8 mouse cellular contexts compared by ENCODE assay signal in genomic region chr13:51844661-51845060, GRCm38 (mm10). TPM values are rescaled to one million over a fixed set of nuclear protein-coding genes. Genes with fewer than 3 reads are reported as not detected.
A peak's percentile ranks its signal among the peaks of the same experiment; 100 is the strongest.
DNase-seq lines count a peak whose midpoint lies in the region; ATAC-seq and TF ChIP-seq lines count a peak whose summit lies in the region.

No protein-coding gene starts in this region.

- peak overlapping the region; percentile 40; the same call in 1 of the 2 replicates for H3K27ac ChIP-seq in MEL (ENCODE audit: control insufficient read depth, low read depth, low read length)
- no peak overlapping the region for H3K27ac ChIP-seq in small intestine, adult 2 months (ENCODE audit: insufficient read depth, low read depth, low read length)

- peak overlapping the region; percentile 68 for H3K9ac ChIP-seq in MEL (ENCODE audit: control insufficient read depth, low read depth, low read length, poor library complexity, severe bottlenecking)

- no peak for TF ChIP-seq EP300 in MEL (IDR thresholded peaks at IDR 0.05; ENCODE audit: low read depth in 1 of 2, low read length in 2 of 2)

- peaks cover 6 to 31% of the 10 kb centered on the region in 2 experiments for H3K4me1 ChIP-seq in MEL (ENCODE audit: control insufficient read depth in 1 of 2, insufficient read depth in 2 of 2, low read length in 2 of 2)
- peaks cover 10% of the 10 kb centered on the region for H3K4me1 ChIP-seq in small intestine, adult 2 months (ENCODE audit: control insufficient read depth, insufficient read depth, insufficient read length, low read length)

- no peaks in the 10 kb centered on the region for H3K9me3 ChIP-seq in MEL (replicated peaks; ENCODE audit: insufficient read depth, low read length)

- TF ChIP-seq RAD21 in MEL (IDR thresholded peaks at IDR 0.05; ENCODE audit: low read depth, low read length): peak; percentile 73

- ATAC-seq in inflammation-experienced regulatory T-cells, adult 6 months: no peak

- H3K79me2 ChIP-seq in MEL (ENCODE audit: control insufficient read depth, insufficient read depth, low read length, poor library complexity): peaks cover 16% of the 10 kb centered on the region

- peak; percentile 85 to 93 (median 86) for TF ChIP-seq CTCF in MEL (IDR thresholded peaks at IDR 0.05 in 2 of 3, conservative IDR thresholded peaks at IDR 0.05 in 1 of 3; ENCODE audit: control insufficient read depth in 1 of 3, insufficient read depth in 1 of 3, low read depth in 2 of 3, low read length in 3 of 3, poor library complexity in 1 of 3, severe bottlenecking in 1 of 3)
- TF ChIP-seq CTCF in small intestine, adult 2 months (IDR thresholded peaks at IDR 0.05; ENCODE audit: extremely low read depth, insufficient read length, insufficient replicate concordance, low read depth, low read length): peak; percentile 85

- H3K4me3 ChIP-seq in MEL (ENCODE audit: control insufficient read depth in 1 of 2, insufficient read depth in 1 of 2, low read depth in 2 of 2, low read length in 2 of 2): peak overlapping the region; percentile 60 to 84; a peak in 3 of 4 replicates
- H3K4me3 ChIP-seq in small intestine, adult 2 months (ENCODE audit: low read depth, low read length): no peak overlapping the region

- WGBS in small intestine, adult 2 months: 9% methylated on average over 10 of the region's 10 CpGs

- TF ChIP-seq POLR2A in MEL (IDR thresholded peaks at IDR 0.05; ENCODE audit: control insufficient read depth in 1 of 2, insufficient read depth in 1 of 2, low read depth in 1 of 2, low read length in 2 of 2, poor library complexity in 1 of 2): no peak
- no peak for TF ChIP-seq POLR2A in small intestine, adult 2 months (IDR thresholded peaks at IDR 0.05; ENCODE audit: low read depth, low read length)

- DNase-seq in 416B (ENCODE audit: low read depth) (peak; percentile 81), MEL (ENCODE audit: low read depth, low spot score) (peak; percentile 89)
- DNase-seq in cerebellum, adult 9-11 months: peak; percentile 70
- peak; percentile 65 for DNase-seq in heart, adult 8-10 months (ENCODE audit: low spot score)
- DNase-seq in kidney, postnatal 4 days: peak; percentile 86 to 89
- DNase-seq in lung, postnatal 25 days (ENCODE audit: low spot score): peak; percentile 76

- no peaks in the 10 kb centered on the region; a peak in 1 of 4 replicates for H3K27me3 ChIP-seq in MEL (ENCODE audit: control insufficient read depth in 1 of 2, insufficient read depth in 2 of 2, low read length in 2 of 2)
- H3K27me3 ChIP-seq in small intestine, adult 2 months (ENCODE audit: control insufficient read depth, insufficient read depth, low read length): no peaks in the 10 kb centered on the region

- peaks cover 0 to 4% of the 10 kb centered on the region in 2 experiments; a peak in 1 of 4 replicates for H3K36me3 ChIP-seq in MEL (ENCODE audit: control insufficient read depth in 1 of 2, insufficient read depth in 2 of 2, low read length in 2 of 2)
- H3K36me3 ChIP-seq in small intestine, adult 2 months (ENCODE audit: control insufficient read depth, insufficient read depth, low read length): 0 out of 2 replicates have a peak, but pooled peaks cover 3% of the 10 kb centered on the region

TF ChIP-seq in MEL, 35 proteins besides CTCF, POLR2A, EP300 and RAD21:
- TF ChIP-seq E2F4 (IDR thresholded peaks at IDR 0.05; ENCODE audit: borderline replicate concordance, low read depth, low read length) (no peak), JUND (IDR thresholded peaks at IDR 0.05; ENCODE audit: low read depth, low read length) (peak; percentile 88), ZC3H11A (IDR thresholded peaks at IDR 0.05; ENCODE audit: low read depth, low read length) (peak; percentile 69), MXI1 (IDR thresholded peaks at IDR 0.05; ENCODE audit: low read depth, low read length) (peak; percentile 9; the same call in 1 of the 2 replicates), SMC3 (IDR thresholded peaks at IDR 0.05; ENCODE audit: low read depth, low read length) (peak; percentile 73), ELF1 (IDR thresholded peaks at IDR 0.05; ENCODE audit: low read depth, low read length) (no peak), USF2 (IDR thresholded peaks at IDR 0.05; ENCODE audit: borderline replicate concordance in 1 of 2, insufficient read depth in 1 of 2, low read depth in 1 of 2, low read length in 2 of 2) (no peak)

RNA-seq across cellular contexts. Expression of gene Gadd45g, which starts 1.8 kb away (rescaled TPM):
- total RNA-seq in MEL (2012; rRNA removed): 7.2 and 9.2 TPM in 2 replicates
- 10 to 100 TPM in 1 of 2 experiments, not detected in 1; 11.0 TPM for polyA plus RNA-seq in MEL (2012; ENCODE audit: insufficient read depth in 1 of 2, insufficient read length in 2 of 2, low read depth in 1 of 2, low replicate concordance in 2 of 2, missing spikeins in 1 of 2)
- total RNA-seq in heart, adult 8-10 months (2022): 10 to 100 TPM in 2 of 4 experiments, 1 to 10 TPM in 2; 8.6 to 18.9 (median 10.7) TPM
- polyA plus RNA-seq in small intestine, adult 2 months (2012; rRNA removed): 19.1 and 42.2 TPM in 2 replicates
- polyA plus RNA-seq in inflammation-experienced regulatory T-cells, adult 6 months (2017; shearing (Covaris generic)): 10 to 100 TPM; 12.4 to 28.7 (median 19.4) TPM

RNA-seq across cellular contexts. Expression of gene Sema4d, which starts 51.1 kb away (rescaled TPM):
- 6.9 and 8.2 TPM in 2 replicates for total RNA-seq in MEL (2012; rRNA removed)
- polyA plus RNA-seq in MEL (2012; ENCODE audit: insufficient read depth in 1 of 2, insufficient read length in 2 of 2, low read depth in 1 of 2, low replicate concordance in 2 of 2, missing spikeins in 1 of 2): 10 to 100 TPM in 1 of 2 experiments, not detected in 1; 20.3 TPM
- 10 to 100 TPM; 56.5 to 72.3 (median 68.6) TPM for total RNA-seq in heart, adult 8-10 months (2022)
- 10.8 and 15.1 TPM in 2 replicates for polyA plus RNA-seq in small intestine, adult 2 months (2012; rRNA removed)
- 100 to 1,000 TPM; 111 to 154 (median 126) TPM for polyA plus RNA-seq in inflammation-experienced regulatory T-cells, adult 6 months (2017; shearing (Covaris generic))
